Mouse (Mus musculus): ENCODE results near the gene Zfp398. TPM values are rescaled to one million over a fixed set of nuclear protein-coding genes. Genes with fewer than 3 reads are reported as not detected.

Gene Zfp398
- polyA plus RNA-seq, 1 experiment from 2014 or later, result 2.2 TPM

DNA sequence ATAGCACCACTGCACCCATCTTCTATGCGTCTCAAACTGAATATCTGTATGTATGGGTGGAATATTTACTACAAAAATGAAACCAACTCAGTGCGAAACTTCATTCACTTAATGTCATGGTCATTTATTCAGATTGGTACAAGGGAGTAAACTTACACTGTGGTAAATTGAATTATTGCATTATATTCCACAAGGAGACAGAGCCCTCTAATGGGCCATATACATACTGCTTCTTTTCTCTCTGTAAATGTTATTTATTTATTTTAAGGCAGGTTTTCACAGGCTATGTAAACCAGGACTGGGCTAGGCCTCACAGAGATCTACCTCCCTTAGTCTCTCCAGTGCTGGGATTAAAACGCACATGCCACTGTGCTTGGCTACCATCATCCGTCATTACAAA, 8.0 kb upstream of the Zfp398 start:
- H3K36me3 ChIP-seq, result 0 out of 2 replicates have a peak, but pooled peaks cover 4% of the 10 kb centered on the region
- WGBS (ENCODE audit: insufficient replicate concordance), result 85% methylated on average over 4 of the region's 4 CpGs
- peaks cover 21% of the 10 kb centered on the region for H3K4me1 ChIP-seq (replicated peaks)
- H3K27me3 ChIP-seq, result no peaks in the 10 kb centered on the region
- no peaks in the 10 kb centered on the region for H3K9me3 ChIP-seq (replicated peaks)
- no peak overlapping the region for H3K9ac ChIP-seq
- no peak overlapping the region for H3K4me2 ChIP-seq
- DNase-seq (no peak), ATAC-seq (ENCODE audit: low read depth) (no peak)
- no peak overlapping the region for H3K27ac ChIP-seq
- H3K4me3 ChIP-seq (replicated peaks), result no peak overlapping the region

DNA sequence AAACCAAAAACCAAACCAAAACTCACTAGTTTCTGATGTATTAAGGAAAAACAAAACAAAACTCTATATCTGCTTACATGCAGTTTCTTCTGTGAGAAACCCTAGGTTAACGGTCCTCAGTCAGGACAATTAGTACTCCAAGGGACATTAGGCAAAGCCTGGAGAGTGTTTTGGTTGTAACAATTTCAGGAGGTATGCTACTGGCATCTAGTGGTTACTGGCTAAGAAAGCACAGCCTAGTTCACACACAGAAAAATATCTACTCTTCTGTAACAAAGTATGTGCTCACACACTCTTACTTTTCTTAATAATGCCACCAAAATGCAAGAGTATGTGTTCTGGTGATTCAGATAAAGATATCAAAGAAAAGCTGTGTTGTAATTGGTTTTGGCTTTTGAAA, 6.5 kb upstream of the Zfp398 start:
- H3K27me3 ChIP-seq, result no peaks in the 10 kb centered on the region
- no peak overlapping the region for H3K9ac ChIP-seq
- H3K27ac ChIP-seq, result no peak overlapping the region
- 50% methylated on average over 1 of the region's 1 CpGs for WGBS (ENCODE audit: insufficient replicate concordance)
- peaks cover 21% of the 10 kb centered on the region for H3K4me1 ChIP-seq (replicated peaks)
- no peaks in the 10 kb centered on the region for H3K9me3 ChIP-seq (replicated peaks)
- H3K36me3 ChIP-seq, result 0 out of 2 replicates have a peak, but pooled peaks cover 4% of the 10 kb centered on the region
- DNase-seq, result no peak
- ATAC-seq (ENCODE audit: low read depth), result no peak
- H3K4me3 ChIP-seq (replicated peaks), result no peak overlapping the region
- H3K4me2 ChIP-seq, result no peak overlapping the region

DNA sequence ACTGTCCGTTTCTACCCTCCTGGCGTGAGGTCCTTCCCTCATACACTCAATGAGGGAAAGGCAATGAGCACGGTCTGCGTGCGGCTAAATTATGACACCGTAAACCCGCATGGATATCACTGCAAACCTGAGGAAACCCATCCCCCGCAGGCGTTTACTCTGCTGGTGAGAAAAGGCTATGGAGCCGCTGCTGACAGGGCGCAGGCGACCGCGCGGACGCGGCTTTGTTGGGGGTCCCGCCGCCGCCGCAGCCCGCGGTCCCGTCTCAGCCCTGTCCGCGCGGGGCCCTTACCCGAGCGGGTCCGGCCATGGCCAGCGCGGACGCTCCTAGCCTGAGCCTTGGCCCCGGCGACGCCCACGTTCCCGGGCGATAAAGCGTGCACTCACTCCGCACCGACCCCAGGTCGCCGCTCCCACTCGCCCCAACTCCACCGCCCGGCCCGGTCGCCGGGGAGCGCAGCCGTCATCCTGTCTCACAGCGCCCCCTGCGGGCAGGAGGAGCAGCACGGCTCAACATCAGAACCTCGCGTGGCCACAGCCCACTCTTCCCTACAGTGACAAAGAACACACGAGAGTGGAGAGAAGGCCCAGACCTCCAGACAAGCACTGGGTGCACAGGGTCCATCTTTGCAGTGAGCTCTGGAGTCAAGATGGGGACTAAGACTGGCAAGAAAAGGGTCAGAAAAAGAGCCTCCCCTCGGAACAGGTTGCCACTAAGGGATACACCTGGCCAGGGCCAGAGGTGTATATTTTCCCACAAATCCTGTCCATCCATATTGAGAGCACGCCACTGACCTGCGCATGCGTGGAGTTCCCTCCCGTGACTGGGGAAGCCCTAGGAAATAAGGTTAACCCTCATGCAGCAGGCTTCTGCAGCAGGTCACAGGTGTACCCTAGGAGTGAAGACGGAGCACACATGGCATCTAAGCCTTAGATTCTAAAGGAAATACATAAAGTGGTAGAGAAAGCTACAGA, 5.1 kb upstream of the Zfp398 start, which contains the start of gene Zfp786:
TSS of gene Zfp786 (minus strand) at position 764 of the 975 bp plus-strand sequence.
- Histone ChIP-seq H3K4me2 (peak within 1 kb of the TSS; percentile 91), H3K36me3 (no peaks in the 10 kb centered on the region), H3K27me3 (no peaks in the 10 kb centered on the region), H3K4me1 (replicated peaks) (peaks cover 23% of the 10 kb centered on the region), H3K4me3 (replicated peaks) (peak within 1 kb of the TSS; percentile 83), H3K27ac (no peak within 1 kb of the TSS), H3K9ac (peak within 1 kb of the TSS; percentile 87), H3K9me3 (replicated peaks) (no peaks in the 10 kb centered on the region)
- DNase-seq (peak; percentile 87), ATAC-seq (ENCODE audit: low read depth) (peak; percentile 88)
- WGBS (ENCODE audit: insufficient replicate concordance), result 2% methylated on average over 64 of the region's 64 CpGs

DNA sequence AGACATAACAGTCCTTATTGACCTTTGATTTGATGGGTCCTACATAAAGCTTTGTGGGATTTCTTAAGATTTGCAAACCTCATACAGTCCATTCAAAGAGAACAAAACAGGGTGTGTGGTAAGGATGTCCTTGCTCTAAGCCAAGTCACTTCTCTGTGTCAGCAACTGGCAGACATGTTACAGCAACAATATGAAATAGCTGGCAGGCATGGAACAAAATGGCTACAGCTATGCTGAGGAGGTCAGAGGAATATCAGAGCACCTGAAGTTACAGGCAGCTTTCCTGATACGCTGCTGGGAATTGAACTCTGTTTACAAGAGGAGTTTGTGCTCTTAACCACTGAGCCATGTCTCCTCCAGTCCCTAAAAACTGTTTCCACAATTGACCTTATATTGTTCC, 3.2 kb upstream of the Zfp398 start:
- no peak for DNase-seq
- no peak overlapping the region for H3K4me3 ChIP-seq (replicated peaks)
- H3K36me3 ChIP-seq, result no peaks in the 10 kb centered on the region
- WGBS (ENCODE audit: insufficient replicate concordance), result 66% methylated on average over 1 of the region's 1 CpGs
- H3K9ac ChIP-seq, result no peak overlapping the region
- H3K4me1 ChIP-seq (replicated peaks), result peaks cover 33% of the 10 kb centered on the region
- H3K9me3 ChIP-seq (replicated peaks), result no peaks in the 10 kb centered on the region
- H3K27ac ChIP-seq, result no peak overlapping the region
- ATAC-seq (ENCODE audit: low read depth), result no peak
- no peak overlapping the region for H3K4me2 ChIP-seq
- no peaks in the 10 kb centered on the region for H3K27me3 ChIP-seq

DNA sequence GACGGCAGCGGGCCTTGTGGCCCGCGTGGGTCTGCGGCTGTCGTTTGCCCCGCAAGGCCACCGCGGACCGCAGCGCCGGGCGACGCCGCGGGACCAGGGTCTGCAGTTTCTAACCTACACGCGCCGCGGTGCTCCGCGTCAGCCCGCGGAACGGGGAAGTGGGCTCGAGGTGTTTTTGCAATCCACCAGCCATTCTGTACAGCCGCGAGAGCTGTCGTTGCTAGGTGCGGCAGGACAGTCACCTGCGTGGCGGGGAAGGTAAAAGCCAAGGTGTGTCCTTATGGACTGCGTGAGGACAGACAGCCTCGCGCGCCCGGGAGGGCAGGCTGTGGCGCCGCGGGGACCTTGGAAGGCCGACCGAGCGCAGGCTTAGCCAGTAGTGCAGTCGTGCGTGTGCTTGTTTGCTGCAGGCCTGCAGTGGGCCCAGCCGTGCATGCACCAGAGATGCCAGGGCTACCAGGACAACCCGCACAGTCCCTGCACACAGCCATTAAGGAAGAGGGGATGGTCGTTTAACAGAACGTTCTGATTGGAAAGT, 592 bp downstream of the Zfp398 start:
- peaks cover 4% of the 10 kb centered on the region for H3K36me3 ChIP-seq
- peak; percentile 71 for ATAC-seq (ENCODE audit: low read depth)

DNA sequence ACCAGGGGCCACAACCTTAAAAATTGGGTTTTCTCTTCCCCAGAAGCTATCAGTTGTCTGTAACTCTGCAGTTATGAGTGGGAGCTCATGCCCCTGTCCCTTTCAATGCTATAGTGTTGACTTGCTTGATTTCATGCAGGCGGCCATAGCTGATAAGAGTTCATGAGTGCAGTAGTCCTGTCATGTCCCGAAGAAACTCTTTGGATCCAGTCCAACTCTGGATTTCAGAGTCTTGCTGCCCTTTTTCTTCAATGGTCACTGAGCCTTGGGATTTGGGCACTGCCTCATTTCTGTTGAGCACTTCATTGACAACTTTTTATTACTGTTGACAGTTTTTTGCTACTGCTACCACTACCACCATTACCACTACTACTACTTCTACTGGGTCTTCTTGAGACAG, 2.2 kb downstream of the Zfp398 start:
- Histone ChIP-seq H3K36me3 (peaks cover 7% of the 10 kb centered on the region), H3K9ac (peak overlapping the region; percentile 9; the same call in 1 of the 2 replicates), H3K4me1 (replicated peaks) (peaks cover 48% of the 10 kb centered on the region), H3K4me3 (replicated peaks) (no peak overlapping the region), H3K27me3 (no peaks in the 10 kb centered on the region), H3K4me2 (peak overlapping the region; percentile 26; the same call in 1 of the 2 replicates), H3K27ac (peak overlapping the region; percentile 10; the same call in 1 of the 2 replicates), H3K9me3 (replicated peaks) (no peaks in the 10 kb centered on the region)
- 20% methylated on average over 2 of the region's 2 CpGs for WGBS (ENCODE audit: insufficient replicate concordance)
- DNase-seq (no peak), ATAC-seq (ENCODE audit: low read depth) (no peak)

More for the DNA sequence above, 592 bp downstream of the Zfp398 start:
- H3K27ac ChIP-seq, result peak overlapping the region; percentile 88
- H3K27me3 ChIP-seq, result no peaks in the 10 kb centered on the region
- no peaks in the 10 kb centered on the region for H3K9me3 ChIP-seq (replicated peaks)
- peak overlapping the region; percentile 94 for H3K4me2 ChIP-seq
- peak overlapping the region; percentile 94 for H3K9ac ChIP-seq
- DNase-seq, result peak; percentile 53
- under 1% methylated on average over 49 of the region's 49 CpGs for WGBS (ENCODE audit: insufficient replicate concordance)
- H3K4me3 ChIP-seq (replicated peaks), result peak overlapping the region; percentile 94
- peaks cover 38% of the 10 kb centered on the region for H3K4me1 ChIP-seq (replicated peaks)

DNA sequence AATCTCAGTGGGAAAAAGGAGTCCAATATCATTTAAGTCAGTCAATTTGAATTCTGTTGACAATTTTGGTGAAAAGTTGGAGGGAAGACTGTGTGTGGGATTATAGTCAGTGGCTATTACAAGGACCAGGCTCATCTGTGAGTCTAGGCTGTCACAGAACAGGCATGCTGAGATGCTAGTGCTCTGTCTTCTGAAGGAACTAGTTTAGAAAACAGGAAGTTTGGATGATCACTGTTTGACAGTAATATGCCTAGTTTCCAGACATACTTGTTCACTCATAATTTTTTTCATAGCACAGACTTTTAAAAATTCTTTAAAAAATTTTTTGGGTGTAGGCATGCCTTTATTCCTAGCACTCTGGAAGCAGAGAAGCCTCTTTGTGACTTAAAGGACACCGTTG, 5.6 kb downstream of the Zfp398 start:
- no peak overlapping the region for H3K9ac ChIP-seq
- ATAC-seq (ENCODE audit: low read depth), result no peak
- no peak overlapping the region for H3K4me3 ChIP-seq (replicated peaks)
- H3K27ac ChIP-seq, result no peak overlapping the region
- no peaks in the 10 kb centered on the region for H3K9me3 ChIP-seq (replicated peaks)
- DNase-seq, result no peak
- WGBS (ENCODE audit: insufficient replicate concordance), result 92% methylated on average over 1 of the region's 1 CpGs
- H3K4me1 ChIP-seq (replicated peaks), result peaks cover 50% of the 10 kb centered on the region
- peaks cover 18% of the 10 kb centered on the region for H3K36me3 ChIP-seq
- no peak overlapping the region for H3K4me2 ChIP-seq
- H3K27me3 ChIP-seq, result no peaks in the 10 kb centered on the region

DNA sequence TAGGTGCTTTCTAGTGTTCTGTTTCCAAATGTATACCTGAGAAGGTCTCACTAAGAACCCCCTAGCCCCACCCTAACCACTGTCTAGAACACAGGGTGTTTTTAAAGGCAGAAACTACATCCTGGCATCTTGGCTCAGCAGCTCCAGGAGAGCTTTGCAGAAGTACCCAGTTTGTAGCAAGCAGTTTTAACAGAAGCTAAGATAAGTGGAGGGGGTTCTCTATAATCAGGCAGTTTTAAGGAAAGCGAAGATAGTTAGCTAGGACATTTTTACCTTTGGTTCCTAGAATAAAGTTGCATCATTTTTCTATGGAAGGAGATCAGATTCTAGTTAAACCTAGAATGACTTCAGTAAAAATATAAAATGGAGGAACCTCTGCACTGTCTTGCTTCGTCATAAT, 6.4 kb downstream of the Zfp398 start:
- WGBS (ENCODE audit: insufficient replicate concordance), result 64% methylated on average over 2 of the region's 2 CpGs
- ATAC-seq (ENCODE audit: low read depth), result no peak

DNA sequence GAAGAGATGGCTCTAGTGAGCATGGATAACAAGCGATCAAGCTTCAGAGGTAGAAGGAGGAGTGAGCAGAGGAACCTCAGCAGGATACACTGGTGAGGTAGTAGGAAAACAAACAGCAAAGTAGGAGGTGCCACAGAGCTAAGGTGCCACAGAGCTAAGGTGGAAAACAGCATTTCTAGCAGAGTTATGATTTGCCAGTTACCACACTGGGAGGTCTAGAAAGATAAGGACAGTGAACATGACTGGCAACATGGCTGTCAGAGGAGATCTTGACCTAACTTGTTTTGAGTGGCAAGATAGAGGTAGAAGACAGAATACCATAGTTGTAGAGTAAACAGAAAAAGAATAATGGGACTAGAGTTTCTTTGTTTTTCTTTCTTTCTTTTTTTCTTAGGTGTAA, 6.9 kb downstream of the Zfp398 start:
- H3K9me3 ChIP-seq (replicated peaks), result no peaks in the 10 kb centered on the region
- DNase-seq (peak; percentile 17), ATAC-seq (ENCODE audit: low read depth) (peak; percentile 80)
- peak overlapping the region; percentile 45; the same call in 1 of the 2 replicates for H3K27ac ChIP-seq
- no peak overlapping the region for H3K4me3 ChIP-seq (replicated peaks)
- H3K4me2 ChIP-seq, result no peak overlapping the region
- H3K4me1 ChIP-seq (replicated peaks), result peaks cover 40% of the 10 kb centered on the region
- 0 out of 2 replicates have a peak overlapping the region, but pooled peaks have one; percentile 17 for H3K9ac ChIP-seq
- no peaks in the 10 kb centered on the region for H3K27me3 ChIP-seq
- peaks cover 18% of the 10 kb centered on the region for H3K36me3 ChIP-seq
- WGBS (ENCODE audit: insufficient replicate concordance), result 76% methylated on average over 1 of the region's 1 CpGs

More for the DNA sequence above, 6.4 kb downstream of the Zfp398 start:
- 0 out of 2 replicates have a peak overlapping the region, but pooled peaks have one; percentile 17 for H3K9ac ChIP-seq
- no peaks in the 10 kb centered on the region for H3K9me3 ChIP-seq (replicated peaks)
- H3K4me2 ChIP-seq, result no peak overlapping the region
- H3K27me3 ChIP-seq, result no peaks in the 10 kb centered on the region
- H3K4me1 ChIP-seq (replicated peaks), result peaks cover 44% of the 10 kb centered on the region
- no peak overlapping the region for H3K4me3 ChIP-seq (replicated peaks)
- peaks cover 18% of the 10 kb centered on the region for H3K36me3 ChIP-seq
- peak overlapping the region; percentile 45; the same call in 1 of the 2 replicates for H3K27ac ChIP-seq
- no peak for DNase-seq

DNA sequence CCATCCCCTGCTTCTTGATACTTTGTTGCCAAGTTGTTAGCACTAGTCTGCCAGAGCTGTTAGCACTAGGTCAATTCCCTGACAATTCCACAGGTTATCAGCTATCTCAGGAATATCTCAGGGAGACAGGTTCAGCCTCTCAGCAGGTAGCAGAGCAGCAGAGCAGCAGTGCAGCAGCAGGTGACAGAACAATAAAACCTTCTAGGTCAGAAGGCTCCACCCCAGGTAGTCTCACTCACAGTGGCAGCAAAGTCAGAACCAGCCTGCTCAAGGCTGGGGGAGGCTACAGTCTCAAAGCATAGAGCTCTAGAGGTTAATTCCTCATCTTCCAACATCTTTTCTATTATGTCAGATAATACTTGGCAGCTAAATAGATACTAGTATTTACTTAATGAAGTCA, 10.3 kb downstream of the Zfp398 start:
- H3K27me3 ChIP-seq, result no peaks in the 10 kb centered on the region
- no peak overlapping the region for H3K4me2 ChIP-seq
- DNase-seq, result no peak
- peaks cover 17% of the 10 kb centered on the region for H3K36me3 ChIP-seq
- H3K27ac ChIP-seq, result no peak overlapping the region
- no peak for ATAC-seq (ENCODE audit: low read depth)
- H3K9ac ChIP-seq, result no peak overlapping the region
- no peaks in the 10 kb centered on the region for H3K9me3 ChIP-seq (replicated peaks)
- H3K4me1 ChIP-seq (replicated peaks), result peaks cover 15% of the 10 kb centered on the region
- no peak overlapping the region for H3K4me3 ChIP-seq (replicated peaks)

DNA sequence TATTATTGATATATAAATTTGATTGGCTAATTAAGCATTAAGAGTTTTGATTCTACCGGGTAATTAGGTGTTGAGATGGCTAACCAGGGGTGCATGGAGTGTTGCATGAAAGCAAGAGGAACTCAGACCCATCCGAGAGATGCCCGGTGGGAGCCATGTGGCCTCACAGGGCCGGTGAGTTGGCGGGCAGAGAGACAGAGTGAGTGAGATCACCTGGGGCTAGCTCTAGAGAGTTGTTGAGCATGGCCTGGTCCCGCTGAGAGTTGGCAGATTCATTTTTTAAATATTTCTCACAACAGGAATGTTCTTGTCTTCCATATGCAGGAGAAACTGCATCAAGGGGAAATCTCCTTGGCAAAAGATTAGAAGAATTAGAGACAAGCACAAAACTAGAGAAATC, 21.8 kb downstream of the Zfp398 start:
- H3K36me3 ChIP-seq, result peaks cover 19% of the 10 kb centered on the region

More for the DNA sequence above, 21.8 kb downstream of the Zfp398 start:
- ATAC-seq (ENCODE audit: low read depth) (no peak), DNase-seq (no peak)
- Histone ChIP-seq H3K27ac (no peak overlapping the region), H3K9me3 (replicated peaks) (no peaks in the 10 kb centered on the region), H3K4me3 (replicated peaks) (no peak overlapping the region), H3K4me2 (no peak overlapping the region), H3K4me1 (replicated peaks) (no peaks in the 10 kb centered on the region), H3K27me3 (no peaks in the 10 kb centered on the region), H3K9ac (no peak overlapping the region)
- WGBS (ENCODE audit: insufficient replicate concordance), result 87% methylated on average over 6 of the region's 6 CpGs

Data from liver, embryonic 13.5 days (tissue).